Mouse (Mus musculus) MEL (cell line): ENCODE results near the gene Osmr. TPM values are rescaled to one million over a fixed set of nuclear protein-coding genes. Genes with fewer than 3 reads are reported as not detected.

Source experiments
- DNase-seq: peaks from one replicate; pipeline ENCODE4 v3.0.0; 2011; ENCODE audit warnings: low read depth, low spot score
- H3K27ac ChIP-seq: 2 replicates; pipeline ENCODE4 v1.5.1; 2012; ENCODE audit warnings: low read depth, mild to moderate bottlenecking, control low read depth, low read length, moderate library complexity; ENCODE audit not compliant: control insufficient read depth
- H3K27me3 ChIP-seq, 2 experiments: fragments of 150-350 bp in 1 of 2; sonication (generic) in 1 of 2; 2 replicates each; pipeline ENCODE4 v1.6.1; 2012; ENCODE audit warnings: low read length in 2 of 2, mild to moderate bottlenecking in 2 of 2, improper control_type of control experiment in 1 of 2, moderate library complexity in 1 of 2; ENCODE audit not compliant: insufficient read depth in 2 of 2, control insufficient read depth in 1 of 2
- H3K36me3 ChIP-seq, 2 experiments: 2 replicates each; pipeline ENCODE4 v1.6.1; 2012 to 2014; ENCODE audit warnings: low read length in 2 of 2, improper control_type of control experiment in 1 of 2, inconsistent platforms in 1 of 2, mild to moderate bottlenecking in 1 of 2; ENCODE audit not compliant: insufficient read depth in 2 of 2, control insufficient read depth in 1 of 2
- H3K4me1 ChIP-seq, 2 experiments: fragments of 150-350 bp in 1 of 2; sonication (generic) in 1 of 2; 2 replicates each; pipeline ENCODE4 v1.6.1; 2012; ENCODE audit warnings: low read length in 2 of 2, improper control_type of control experiment in 1 of 2, mild to moderate bottlenecking in 1 of 2; ENCODE audit not compliant: insufficient read depth in 2 of 2, control insufficient read depth in 1 of 2
- H3K4me3 ChIP-seq, 2 experiments: fragments of 150-350 bp in 1 of 2; sonication (generic) in 1 of 2; 2 replicates each; pipeline ENCODE4 v1.5.1; 2012; ENCODE audit warnings: low read depth in 2 of 2, low read length in 2 of 2, mild to moderate bottlenecking in 2 of 2, moderate library complexity in 2 of 2, control low read depth in 1 of 2, improper control_type of control experiment in 1 of 2; ENCODE audit not compliant: control insufficient read depth in 1 of 2, insufficient read depth in 1 of 2
- H3K79me2 ChIP-seq: 2 replicates; pipeline ENCODE4 v1.6.1; 2012; ENCODE audit warnings: mild to moderate bottlenecking, low read length, moderate library complexity; ENCODE audit not compliant: control insufficient read depth, poor library complexity, insufficient read depth
- H3K9ac ChIP-seq: 2 replicates; pipeline ENCODE4 v1.6.1; 2012; ENCODE audit warnings: low read depth, mild to moderate bottlenecking, control low read depth, low read length, moderate library complexity; ENCODE audit not compliant: control insufficient read depth, poor library complexity, severe bottlenecking
- H3K9me3 ChIP-seq: fragments of 150-350 bp; sonication (generic); replicated peaks from 2 replicates; pipeline ENCODE4 v1.6.1; 2012; ENCODE audit warnings: mild to moderate bottlenecking, low read length, improper control_type of control experiment, moderate library complexity; ENCODE audit not compliant: insufficient read depth
- CHD1 ChIP-seq: IDR thresholded peaks from 2 replicates; pipeline ENCODE4 v1.6.1; 2012; ENCODE audit warnings: low read depth, mild to moderate bottlenecking, inconsistent platforms, low read length, improper control_type of control experiment
- CHD2 ChIP-seq: IDR thresholded peaks from 2 replicates; pipeline ENCODE4 v1.6.1; 2011; ENCODE audit warnings: low read length, improper control_type of control experiment
- CTCF ChIP-seq, 3 experiments: IDR thresholded peaks in 2 of 3; conservative IDR thresholded peaks in 1 of 3; 2 replicates each; pipeline ENCODE4 v1.5.1; 2011 to 2012; ENCODE audit warnings: low read length in 3 of 3, low read depth in 2 of 3, mild to moderate bottlenecking in 2 of 3, improper control_type of control experiment in 1 of 3, inconsistent platforms in 1 of 3, mixed read lengths in 1 of 3, moderate library complexity in 1 of 3; ENCODE audit not compliant: control insufficient read depth in 1 of 3, insufficient read depth in 1 of 3, poor library complexity in 1 of 3, severe bottlenecking in 1 of 3
- ELF1 ChIP-seq: IDR thresholded peaks from 2 replicates; pipeline ENCODE4 v1.6.1; 2014; ENCODE audit warnings: low read depth, mild to moderate bottlenecking, inconsistent platforms, low read length, improper control_type of control experiment, moderate library complexity
- EP300 ChIP-seq, 2 experiments: IDR thresholded peaks; 2 replicates each; pipeline ENCODE4 v1.6.1; 2011; ENCODE audit warnings: improper control_type of control experiment in 2 of 2, low read length in 2 of 2, low read depth in 1 of 2, mild to moderate bottlenecking in 1 of 2
- ETS1 ChIP-seq: IDR thresholded peaks from 2 replicates; pipeline ENCODE4 v1.6.1; 2012; ENCODE audit warnings: low read depth, mild to moderate bottlenecking, inconsistent platforms, low read length, improper control_type of control experiment, moderate library complexity
- GABPA ChIP-seq: IDR thresholded peaks from 2 replicates; pipeline ENCODE4 v1.6.1; 2012; ENCODE audit warnings: low read depth, mild to moderate bottlenecking, inconsistent platforms, low read length, improper control_type of control experiment, moderate library complexity
- GATA1 ChIP-seq: IDR thresholded peaks from 2 replicates; pipeline ENCODE4 v1.6.1; 2011; ENCODE audit warnings: low read depth, low read length, improper control_type of control experiment
- JUND ChIP-seq: IDR thresholded peaks from 2 replicates; pipeline ENCODE4 v1.6.1; 2011; ENCODE audit warnings: low read depth, mild to moderate bottlenecking, improper control_type of control experiment, low read length
- KAT2A ChIP-seq: conservative IDR thresholded peaks from 2 replicates; pipeline ENCODE4 v1.6.1; 2012; ENCODE audit warnings: low read depth, low read length, improper control_type of control experiment, inconsistent platforms
- MEF2A ChIP-seq: IDR thresholded peaks from 2 replicates; pipeline ENCODE4 v1.6.1; 2014; ENCODE audit warnings: low read depth, mild to moderate bottlenecking, inconsistent platforms, low read length, improper control_type of control experiment; ENCODE audit not compliant: poor library complexity, insufficient replicate concordance, severe bottlenecking; ENCODE audit errors: extremely low read depth
- MXI1 ChIP-seq: IDR thresholded peaks from 2 replicates; pipeline ENCODE4 v1.6.1; 2011; ENCODE audit warnings: mild to moderate bottlenecking, low read depth, low read length, improper control_type of control experiment
- MYB ChIP-seq: IDR thresholded peaks from 2 replicates; pipeline ENCODE4 v1.6.1; 2011; ENCODE audit warnings: mild to moderate bottlenecking, low read depth, low read length, improper control_type of control experiment
- MYC ChIP-seq: IDR thresholded peaks from 2 replicates; pipeline ENCODE4 v1.6.1; 2011; ENCODE audit warnings: low read depth, mild to moderate bottlenecking, low read length, improper control_type of control experiment, moderate library complexity
- NELFE ChIP-seq: IDR thresholded peaks from 2 replicates; pipeline ENCODE4 v1.6.1; 2011; ENCODE audit warnings: low read depth, low read length, improper control_type of control experiment
- NRF1 ChIP-seq: IDR thresholded peaks from 2 replicates; pipeline ENCODE4 v1.6.1; 2014; ENCODE audit warnings: low read depth, mild to moderate bottlenecking, inconsistent platforms, low read length, improper control_type of control experiment, moderate library complexity; ENCODE audit not compliant: poor library complexity, insufficient read depth, severe bottlenecking
- POLR2A ChIP-seq, 2 experiments: IDR thresholded peaks; 2 replicates each; pipeline ENCODE4 v1.6.1; 2011 to 2012; ENCODE audit warnings: low read length in 2 of 2, mild to moderate bottlenecking in 2 of 2, control low read depth in 1 of 2, improper control_type of control experiment in 1 of 2, low read depth in 1 of 2, moderate library complexity in 1 of 2; ENCODE audit not compliant: control insufficient read depth in 1 of 2, insufficient read depth in 1 of 2, poor library complexity in 1 of 2
- RCOR1 ChIP-seq: IDR thresholded peaks from 2 replicates; pipeline ENCODE4 v1.6.1; 2012; ENCODE audit warnings: low read depth, mild to moderate bottlenecking, inconsistent platforms, low read length, improper control_type of control experiment
- SMC3 ChIP-seq: IDR thresholded peaks from 2 replicates; pipeline ENCODE4 v1.6.1; 2011; ENCODE audit warnings: low read depth, low read length, improper control_type of control experiment
- TAL1 ChIP-seq: IDR thresholded peaks from 2 replicates; pipeline ENCODE4 v1.6.1; 2012; ENCODE audit warnings: mild to moderate bottlenecking, inconsistent platforms, low read length, moderate library complexity, mixed read lengths
- TCF12 ChIP-seq: IDR thresholded peaks from 2 replicates; pipeline ENCODE4 v1.6.1; 2014; ENCODE audit warnings: low read depth, mild to moderate bottlenecking, inconsistent platforms, low read length, improper control_type of control experiment, moderate library complexity
- UBTF ChIP-seq: IDR thresholded peaks from 2 replicates; pipeline ENCODE4 v1.6.1; 2012; ENCODE audit warnings: low read depth, mild to moderate bottlenecking, inconsistent platforms, low read length, improper control_type of control experiment, moderate library complexity, borderline replicate concordance; ENCODE audit not compliant: insufficient read depth
- USF1 ChIP-seq: IDR thresholded peaks from 2 replicates; pipeline ENCODE4 v1.6.1; 2014; ENCODE audit warnings: low read depth, mild to moderate bottlenecking, inconsistent platforms, low read length, improper control_type of control experiment, moderate library complexity
- ZMIZ1 ChIP-seq: IDR thresholded peaks from 2 replicates; pipeline ENCODE4 v1.6.1; 2012; ENCODE audit warnings: low read depth, mild to moderate bottlenecking, inconsistent platforms, low read length, improper control_type of control experiment, moderate library complexity
- ZNF384 ChIP-seq: IDR thresholded peaks from 2 replicates; pipeline ENCODE4 v1.6.1; 2012; ENCODE audit warnings: low read depth, mild to moderate bottlenecking, inconsistent platforms, low read length, improper control_type of control experiment
- polyA plus RNA-seq, 2 experiments: library from polyadenylated mRNA; stranded (reverse) in 1 of 2; unstranded in 1 of 2; fragments of >175 nt in 1 of 2; fragments of >200 nt in 1 of 2; gene quantifications; 2 replicates each; pipeline versions ENCODE4 v1.2.1 to v1.2.4; 2012; ENCODE audit warnings: low replicate concordance in 2 of 2, low read depth in 1 of 2; ENCODE audit not compliant: insufficient read length in 2 of 2, insufficient read depth in 1 of 2, missing spikeins in 1 of 2
- total RNA-seq: library from RNA; depleted of rRNA; stranded (reverse); fragments of 300-350 nt; gene quantifications from 2 replicates; pipeline ENCODE4 v1.2.3, GENCODE M21; 2012; rRNA removed

Gene Osmr
- total RNA-seq, result not detected in 2 replicates
- polyA plus RNA-seq, result not detected

DNA sequence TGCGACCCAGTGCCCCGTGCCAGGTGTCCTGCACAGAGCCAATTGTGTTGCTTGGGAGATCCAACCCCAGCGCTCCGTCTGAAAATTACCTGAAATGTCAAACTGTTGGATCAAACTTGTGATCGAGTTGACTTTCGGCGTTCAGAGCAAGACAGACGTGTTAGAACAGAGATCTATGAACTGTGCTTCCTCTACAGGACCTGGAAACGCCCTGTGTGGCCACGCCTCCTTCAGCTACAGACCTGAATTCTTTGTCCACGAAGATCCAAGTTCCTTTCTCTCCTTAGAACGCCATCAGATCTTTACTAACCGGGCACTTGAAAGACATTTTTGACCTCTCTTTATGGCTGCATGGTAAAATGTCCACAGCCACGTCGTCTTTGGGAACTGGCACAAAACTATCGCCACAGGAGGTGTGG is at the start of gene Osmr:
TSS of gene Osmr (minus strand) at position 369 of the 419 bp plus-strand sequence.
- Histone ChIP-seq H3K27ac (no peak within 1 kb of the TSS), H3K79me2 (no peaks in the 10 kb centered on the region), H3K9ac (no peak within 1 kb of the TSS), H3K36me3 (no peaks in the 10 kb centered on the region), H3K4me1 (no peaks in the 10 kb centered on the region; a peak in 1 of 4 replicates), H3K27me3 (no peaks in the 10 kb centered on the region; a peak in 2 of 4 replicates), H3K4me3 (no peak within 1 kb of the TSS), H3K9me3 (no peaks in the 10 kb centered on the region)
- no peak for DNase-seq
- TF ChIP-seq TAL1, result no peak
- no peak for TF ChIP-seq GATA1
- no peak for TF ChIP-seq POLR2A (IDR thresholded peaks at IDR 0.05; ENCODE audit: control insufficient read depth in 1 of 2, insufficient read depth in 1 of 2, low read depth in 1 of 2, low read length in 2 of 2, poor library complexity in 1 of 2)
- no peak for TF ChIP-seq ZNF384
- no peak for TF ChIP-seq UBTF
- TF ChIP-seq CTCF (IDR thresholded peaks at IDR 0.05 in 2 of 3, conservative IDR thresholded peaks at IDR 0.05 in 1 of 3; ENCODE audit: control insufficient read depth in 1 of 3, insufficient read depth in 1 of 3, low read depth in 2 of 3, low read length in 3 of 3, poor library complexity in 1 of 3, severe bottlenecking in 1 of 3), result no peak
- TF ChIP-seq SMC3, result no peak
- no peak for TF ChIP-seq ZMIZ1
- TF ChIP-seq ELF1, result no peak
- TF ChIP-seq MYC, result no peak
- no peak for TF ChIP-seq GABPA
- no peak for TF ChIP-seq ETS1

DNA sequence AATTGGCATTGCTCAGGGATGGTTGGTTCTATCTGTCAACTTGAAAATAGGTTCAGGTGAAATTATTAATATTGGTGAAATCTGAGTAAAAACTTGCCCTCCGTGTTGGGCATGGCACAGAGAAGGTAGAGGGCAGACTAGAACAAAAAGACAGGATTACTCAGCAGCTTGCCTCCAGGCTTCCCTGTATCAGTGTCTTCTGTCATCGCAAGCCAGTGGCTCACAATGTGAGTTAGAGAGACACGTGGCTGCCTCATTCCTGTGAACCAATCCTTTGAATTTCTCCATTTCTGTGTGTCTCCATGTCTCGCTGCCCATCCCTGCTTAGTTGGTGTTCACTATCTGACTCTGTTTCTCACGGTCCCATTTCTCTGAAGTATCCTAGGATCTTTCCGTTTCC is 44.6 kb upstream of the Osmr start:
- Histone ChIP-seq H3K27ac (no peak overlapping the region), H3K27me3 (peaks cover 0 to 4% of the 10 kb centered on the region in 2 experiments; a peak in 1 of 4 replicates), H3K4me1 (no peaks in the 10 kb centered on the region), H3K9me3 (no peaks in the 10 kb centered on the region), H3K36me3 (no peaks in the 10 kb centered on the region), H3K79me2 (no peaks in the 10 kb centered on the region), H3K9ac (no peak overlapping the region), H3K4me3 (no peak overlapping the region)
- no peak for TF ChIP-seq MXI1
- no peak for TF ChIP-seq MEF2A
- no peak for TF ChIP-seq SMC3
- TF ChIP-seq EP300 (IDR thresholded peaks at IDR 0.05; ENCODE audit: low read depth in 1 of 2, low read length in 2 of 2), result no peak
- no peak for TF ChIP-seq TCF12
- no peak for TF ChIP-seq MYB
- TF ChIP-seq NRF1, result no peak
- TF ChIP-seq CHD1, result no peak
- no peak for TF ChIP-seq KAT2A
- no peak for TF ChIP-seq RCOR1
- TF ChIP-seq CHD2, result no peak
- no peak for TF ChIP-seq JUND
- no peak for TF ChIP-seq ELF1
- no peak for TF ChIP-seq USF1
- TF ChIP-seq TAL1, result no peak
- no peak for TF ChIP-seq NELFE
- no peak for TF ChIP-seq GATA1
- DNase-seq, result no peak
